Mouse (Mus musculus) embryo, embryonic 9.5 days (tissue): ENCODE data around the gene Hapln1.

Experiments used
- DNase-seq: peaks from one replicate; pipeline ENCODE4 v3.0.0-alpha.2; 2017; ENCODE audit errors: extremely low spot score

Hapln1 gene

DNA sequence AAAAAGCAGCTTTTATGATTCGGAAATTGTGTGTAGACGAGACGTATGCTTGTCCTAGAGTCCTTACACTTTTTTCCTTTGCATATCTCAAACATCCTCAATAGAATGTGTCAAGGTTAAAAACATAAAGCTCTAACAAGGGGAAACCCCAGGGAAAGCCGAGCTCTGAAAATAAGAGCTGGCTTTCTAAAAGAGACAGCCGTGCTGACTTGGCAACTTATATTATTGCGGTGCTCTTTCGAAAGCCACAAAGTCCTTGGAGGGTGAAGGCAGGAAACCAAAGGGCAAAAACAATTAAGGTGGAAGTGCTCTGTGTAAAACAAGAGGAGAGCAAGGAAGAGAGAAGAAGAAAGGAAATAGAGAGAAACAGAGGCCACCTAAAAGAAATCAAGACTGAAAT, 60.9 kb downstream of the Hapln1 start:
- no peak for DNase-seq

GRCm38 (mm10) chr13:89603336-89603735, 63.7 kb downstream of the Hapln1 start:
- no peak for DNase-seq

DNA sequence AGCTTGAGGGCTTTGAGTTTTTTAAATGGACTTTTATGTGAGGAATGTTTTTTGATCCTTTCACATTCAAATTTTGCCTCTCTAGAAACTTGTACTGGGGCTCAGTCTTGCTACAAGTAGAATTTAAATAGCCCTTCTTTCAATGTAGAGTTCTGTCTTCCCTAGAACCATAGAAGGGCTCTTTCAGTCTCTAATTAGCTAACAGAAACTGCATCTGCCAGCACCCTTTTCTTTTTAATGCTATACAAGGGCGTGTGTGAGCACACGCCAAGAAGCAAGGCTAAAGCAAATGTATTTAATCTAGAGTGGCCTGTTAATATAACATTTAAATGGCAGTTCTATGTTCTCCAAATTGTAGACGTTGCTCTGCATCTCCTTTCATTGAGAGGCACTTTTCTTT, 67.8 kb downstream of the Hapln1 start:
- DNase-seq: no peak

DNA sequence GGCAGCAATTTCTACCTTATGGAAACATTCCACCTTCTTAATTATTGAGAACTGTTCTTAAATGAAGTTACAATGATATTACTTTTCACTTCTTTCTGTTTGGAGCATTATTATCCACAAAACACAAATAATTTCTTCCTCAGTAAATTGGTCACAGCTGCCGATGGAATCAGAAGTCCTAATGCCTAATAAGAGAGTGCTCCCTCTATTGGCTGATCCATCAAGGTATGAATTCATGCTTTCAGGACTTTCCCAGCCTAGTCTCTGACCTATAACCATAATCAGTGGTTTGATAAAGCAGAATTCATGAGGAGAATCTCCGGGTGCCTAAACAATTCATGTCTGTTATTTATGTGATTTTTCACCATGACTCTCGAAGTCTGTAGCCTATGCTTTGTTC, 79.5 kb downstream of the Hapln1 start:
- no peak for DNase-seq

- DNase-seq: peak; percentile 67
Observed at GRCm38 (mm10) chr13:89634137-89634683, 94.6 kb downstream of the Hapln1 start.

DNA sequence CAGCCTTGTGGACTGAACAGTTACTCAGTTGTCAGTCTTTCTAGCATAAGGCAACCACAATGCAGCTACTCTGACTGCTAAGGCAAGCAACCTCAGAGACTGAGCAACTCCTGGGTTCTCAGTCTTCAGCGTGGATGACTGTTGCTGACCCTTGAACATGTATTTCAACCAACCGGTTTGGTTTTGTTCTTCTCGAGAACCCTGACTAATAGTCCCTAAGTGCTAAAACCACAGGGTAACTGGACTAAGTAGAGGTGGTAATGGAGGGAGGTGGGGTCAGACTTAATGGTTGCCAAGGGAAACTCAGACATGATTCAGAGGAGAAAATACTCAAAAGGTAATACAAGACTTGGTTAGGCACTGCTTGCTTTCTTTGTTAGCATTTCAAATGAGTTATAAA, 97.4 kb downstream of the Hapln1 start:
- no peak for DNase-seq

DNA sequence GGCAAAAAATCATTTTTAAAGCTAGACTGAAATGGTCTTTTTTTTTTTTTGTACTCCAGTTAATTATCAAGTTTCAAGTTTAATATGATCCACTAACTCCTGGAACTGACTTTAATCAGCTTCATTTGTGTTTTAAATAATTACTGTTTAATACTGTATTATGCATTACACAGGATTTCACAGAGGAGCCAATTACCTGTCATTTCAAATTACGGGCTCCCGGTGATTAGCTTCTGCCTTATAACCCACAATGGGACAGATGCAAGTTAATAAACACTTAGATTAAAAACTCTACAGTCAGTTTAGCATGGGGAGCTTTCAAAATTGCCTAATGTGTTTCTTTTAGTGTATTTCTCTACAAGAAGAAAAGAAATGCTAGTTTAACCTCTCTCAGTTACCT, 106.0 kb downstream of the Hapln1 start:
- DNase-seq: no peak

- DNase-seq: no peak
Observed at GRCm38 (mm10) chr13:89652773-89653172, 113.2 kb downstream of the Hapln1 start.

- no peak for DNase-seq
Observed at GRCm38 (mm10) chr13:89653279-89653678, 113.7 kb downstream of the Hapln1 start.

- no peak for DNase-seq
Observed at GRCm38 (mm10) chr13:89657046-89657445, 117.5 kb downstream of the Hapln1 start.
